Mouse (Mus musculus) embryonic facial prominence, embryonic 12.5 days (tissue): ENCODE results near the gene Eya2. TPM values are rescaled to one million over a fixed set of nuclear protein-coding genes. Genes with fewer than 3 reads are reported as not detected.
A peak's percentile ranks its signal among the peaks of the same experiment; 100 is the strongest.

Experiments
- ATAC-seq: fragments of 200-750 bp; cut with Nextera tagmentation; 2 replicates; pipeline ENCODE4 v1.8.0; 2017; ENCODE audit not compliant: insufficient number of reproducible peaks, insufficient read depth, low FRiP score, low TSS enrichment
- H3K27ac ChIP-seq: fragments of 300-500 bp; sonication (generic); 2 replicates; pipeline ENCODE4 v1.5.1; 2016; ENCODE audit warnings: mild to moderate bottlenecking
- H3K27me3 ChIP-seq: fragments of 300-500 bp; sonication (generic); 2 replicates; pipeline ENCODE4 v1.6.1; 2016; ENCODE audit warnings: mild to moderate bottlenecking, moderate library complexity
- H3K36me3 ChIP-seq: fragments of 300-500 bp; sonication (generic); 2 replicates; pipeline ENCODE4 v1.6.1; 2016; ENCODE audit warnings: mild to moderate bottlenecking
- H3K4me1 ChIP-seq: fragments of 300-500 bp; sonication (generic); 2 replicates; pipeline ENCODE4 v1.6.1; 2016
- H3K4me2 ChIP-seq: fragments of 300-500 bp; sonication (generic); replicated peaks from 2 replicates; pipeline ENCODE4 v1.6.1; 2016; ENCODE audit warnings: mild to moderate bottlenecking, moderate library complexity
- H3K4me3 ChIP-seq: fragments of 300-500 bp; sonication (generic); 2 replicates; pipeline ENCODE4 v1.5.1; 2016; ENCODE audit warnings: mild to moderate bottlenecking
- H3K9ac ChIP-seq: fragments of 300-500 bp; sonication (generic); 2 replicates; pipeline ENCODE4 v1.6.1; 2016; ENCODE audit warnings: mild to moderate bottlenecking, moderate library complexity
- H3K9me3 ChIP-seq: fragments of 300-500 bp; sonication (generic); 2 replicates; pipeline ENCODE4 v1.6.1; 2016; ENCODE audit warnings: mild to moderate bottlenecking, moderate library complexity
- WGBS: fragments of 180-500 bp; shearing (Covaris S2); methylation state at CpG from one replicate; pipeline ENCODE4 v1.1.7; 2016; 5-methylcytosine and 5-hydroxymethylcytosine counted together
- polyA plus RNA-seq: library from polyadenylated mRNA; unstranded; fragments of >200 nt; fragmentation: Nextera tagmentation; extraction: Ambion mirVana; gene quantifications from 2 replicates; pipeline ENCODE4 v1.2.1, GENCODE M21; 2016

Eya2 gene
- polyA plus RNA-seq, 1 experiment from 2014 or later, result 22.5 TPM

DNA sequence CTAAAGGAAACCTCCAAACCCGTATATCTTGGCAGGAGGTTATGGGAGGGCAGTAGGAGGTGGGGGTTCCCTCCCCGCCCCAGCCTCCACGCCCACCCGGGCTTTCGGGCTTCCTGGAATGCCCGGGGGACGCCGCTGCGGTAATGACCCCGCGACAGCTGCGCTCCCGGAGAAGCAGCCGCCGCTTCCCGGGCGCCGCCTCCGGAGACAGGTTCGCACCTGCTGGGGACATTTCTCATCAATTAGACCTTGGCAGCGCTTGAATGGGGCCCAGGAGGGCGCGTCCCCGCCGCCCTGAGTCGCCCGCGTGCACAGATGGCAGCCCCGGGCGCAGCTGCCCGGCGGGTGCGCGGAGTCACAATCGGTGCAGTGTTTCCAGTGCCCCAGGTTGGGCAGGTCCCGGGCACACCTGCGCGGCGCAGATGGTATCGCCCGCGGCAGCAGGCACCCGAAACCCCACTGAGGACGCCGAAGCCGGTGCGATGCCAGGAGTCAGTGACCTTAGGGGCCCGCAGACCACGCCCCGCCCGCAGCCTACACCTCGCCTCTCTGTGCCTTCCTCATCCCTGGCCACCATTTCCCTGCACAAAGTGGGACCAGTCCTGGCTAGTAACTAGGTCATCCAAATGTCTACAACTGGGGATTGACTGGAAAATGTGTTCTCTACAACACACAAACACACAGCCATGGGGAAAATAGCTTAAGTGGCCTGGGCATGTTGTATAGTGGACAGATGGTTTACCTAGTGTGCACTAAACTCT lies 31.4 kb upstream of the Eya2 start:
- peaks cover 28% of the 10 kb centered on the region for H3K27me3 ChIP-seq
- no peaks in the 10 kb centered on the region for H3K36me3 ChIP-seq
- peak; percentile 58; the same call in 1 of the 2 replicates for ATAC-seq
- 2% methylated on average over 52 of the region's 52 CpGs for WGBS
- no peak overlapping the region for H3K27ac ChIP-seq
- H3K9me3 ChIP-seq, result no peaks in the 10 kb centered on the region
- H3K4me3 ChIP-seq, result peak overlapping the region; percentile 32
- peak overlapping the region; percentile 66 for H3K4me2 ChIP-seq
- H3K4me1 ChIP-seq, result peaks cover 37% of the 10 kb centered on the region
- peak overlapping the region; percentile 20; the same call in 1 of the 2 replicates for H3K9ac ChIP-seq

DNA sequence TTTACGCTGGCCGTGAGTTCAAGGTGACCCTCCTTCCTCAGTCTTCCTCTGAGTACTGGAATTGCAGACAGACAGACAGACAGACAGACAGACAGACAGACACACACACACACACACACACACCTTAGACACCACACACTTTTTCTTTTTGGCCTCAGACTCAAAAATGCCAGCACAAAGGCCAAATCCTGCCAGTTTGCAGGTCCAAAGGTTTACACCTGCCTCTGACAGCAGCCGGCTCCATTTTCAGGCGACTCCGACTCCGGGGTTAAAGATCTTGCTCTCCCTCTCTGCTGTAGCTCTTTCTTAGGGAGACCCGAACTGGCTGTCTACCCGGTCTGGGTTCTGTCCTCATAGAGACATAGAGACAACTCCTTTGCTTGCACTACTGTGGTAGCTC lies 30.7 kb upstream of the Eya2 start:
- WGBS, result 53% methylated on average over 8 of the region's 8 CpGs
- H3K9ac ChIP-seq, result no peak overlapping the region
- no peak overlapping the region for H3K4me2 ChIP-seq
- no peak overlapping the region for H3K4me3 ChIP-seq
- H3K27me3 ChIP-seq, result peaks cover 28% of the 10 kb centered on the region
- no peak for ATAC-seq
- peaks cover 34% of the 10 kb centered on the region for H3K4me1 ChIP-seq
- H3K36me3 ChIP-seq, result no peaks in the 10 kb centered on the region
- H3K9me3 ChIP-seq, result no peaks in the 10 kb centered on the region
- H3K27ac ChIP-seq, result no peak overlapping the region

DNA sequence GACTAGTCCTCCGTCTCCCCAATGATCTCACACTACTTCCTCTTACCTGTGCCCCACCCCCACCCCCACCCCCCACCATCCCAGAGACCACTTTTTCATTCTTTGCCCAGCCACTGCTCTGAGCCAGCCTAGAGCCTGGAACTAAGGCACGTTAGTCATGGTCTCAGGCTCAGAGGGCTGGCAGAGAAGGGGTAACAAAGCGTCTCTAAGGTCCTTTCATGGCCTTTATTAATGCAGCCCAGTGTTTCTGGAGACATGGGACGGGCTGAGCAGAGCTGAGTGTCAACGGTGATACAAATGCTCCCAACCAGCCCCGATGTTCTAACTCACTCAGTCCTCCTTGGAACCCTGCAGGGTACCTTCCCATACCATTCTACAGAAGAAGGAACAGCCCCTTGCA lies 30.2 kb upstream of the Eya2 start:
- Histone ChIP-seq H3K4me2 (no peak overlapping the region), H3K4me1 (peaks cover 29% of the 10 kb centered on the region)
- 0 out of 2 replicates have a peak, but pooled peaks have one; percentile 16 for ATAC-seq

GRCm38 (mm10) chr2:165566898-165567297 lies 27.9 kb upstream of the Eya2 start:
- Histone ChIP-seq H3K27me3 (peaks cover 28% of the 10 kb centered on the region), H3K27ac (peak overlapping the region; percentile 66), H3K4me3 (no peak overlapping the region), H3K4me2 (no peak overlapping the region), H3K9me3 (no peaks in the 10 kb centered on the region), H3K36me3 (no peaks in the 10 kb centered on the region), H3K9ac (no peak overlapping the region), H3K4me1 (peaks cover 27% of the 10 kb centered on the region)
- no peak for ATAC-seq
- WGBS, result 71% methylated on average over 6 of the region's 6 CpGs

More for the DNA sequence above, 30.2 kb upstream of the Eya2 start:
- Histone ChIP-seq H3K9me3 (no peaks in the 10 kb centered on the region), H3K27me3 (peaks cover 28% of the 10 kb centered on the region), H3K36me3 (no peaks in the 10 kb centered on the region), H3K4me3 (no peak overlapping the region), H3K9ac (no peak overlapping the region), H3K27ac (peak overlapping the region; percentile 12; the same call in 1 of the 2 replicates)
- WGBS, result 11% methylated on average over 6 of the region's 6 CpGs

DNA sequence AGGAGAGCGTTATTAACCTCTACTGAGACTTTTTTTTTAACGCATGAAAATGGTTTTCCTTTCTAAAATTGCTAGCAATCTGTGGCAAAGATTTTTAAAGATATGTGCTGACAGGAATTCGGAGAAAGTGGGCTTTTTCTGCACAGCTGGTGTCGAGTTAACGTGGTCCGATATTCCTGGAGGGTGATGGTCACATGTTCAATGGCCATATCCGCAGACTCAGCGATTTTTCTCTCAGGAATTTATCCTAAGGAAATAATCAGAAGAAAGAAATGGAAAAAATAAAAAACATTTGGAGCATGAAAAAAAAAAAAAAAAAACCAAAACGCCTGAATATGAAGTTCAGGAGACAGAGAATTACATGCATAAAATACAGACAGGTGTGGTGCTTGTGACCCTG lies 27.0 kb upstream of the Eya2 start:
- Histone ChIP-seq H3K4me2 (no peak overlapping the region), H3K27ac (peak overlapping the region; percentile 66; the same call in 1 of the 2 replicates), H3K27me3 (peaks cover 24% of the 10 kb centered on the region), H3K9ac (no peak overlapping the region), H3K4me1 (peaks cover 27% of the 10 kb centered on the region), H3K9me3 (no peaks in the 10 kb centered on the region), H3K4me3 (no peak overlapping the region), H3K36me3 (no peaks in the 10 kb centered on the region)
- 38% methylated on average over 9 of the region's 9 CpGs for WGBS
- ATAC-seq, result no peak

- no peak overlapping the region for H3K9ac ChIP-seq
- peaks cover 17% of the 10 kb centered on the region for H3K27me3 ChIP-seq
- no peak for ATAC-seq
- no peak overlapping the region for H3K4me3 ChIP-seq
- no peaks in the 10 kb centered on the region for H3K36me3 ChIP-seq
- H3K4me1 ChIP-seq, result peaks cover 17% of the 10 kb centered on the region; the same call in 1 of the 2 replicates
- no peak overlapping the region for H3K27ac ChIP-seq
- no peak overlapping the region for H3K4me2 ChIP-seq
- H3K9me3 ChIP-seq, result no peaks in the 10 kb centered on the region
- 54% methylated on average over 6 of the region's 6 CpGs for WGBS
Observed at GRCm38 (mm10) chr2:165568911-165569310, 25.9 kb upstream of the Eya2 start.

- Histone ChIP-seq H3K9ac (no peak overlapping the region), H3K27me3 (no peaks in the 10 kb centered on the region), H3K36me3 (no peaks in the 10 kb centered on the region), H3K27ac (peak overlapping the region; percentile 57; the same call in 1 of the 2 replicates), H3K4me1 (peaks cover 17% of the 10 kb centered on the region; the same call in 1 of the 2 replicates), H3K9me3 (no peaks in the 10 kb centered on the region), H3K4me2 (no peak overlapping the region), H3K4me3 (no peak overlapping the region)
- WGBS, result 15% methylated on average over 4 of the region's 4 CpGs
- ATAC-seq, result peak; percentile 29; the same call in 1 of the 2 replicates
Observed at GRCm38 (mm10) chr2:165571216-165571778, 23.5 kb upstream of the Eya2 start.

DNA sequence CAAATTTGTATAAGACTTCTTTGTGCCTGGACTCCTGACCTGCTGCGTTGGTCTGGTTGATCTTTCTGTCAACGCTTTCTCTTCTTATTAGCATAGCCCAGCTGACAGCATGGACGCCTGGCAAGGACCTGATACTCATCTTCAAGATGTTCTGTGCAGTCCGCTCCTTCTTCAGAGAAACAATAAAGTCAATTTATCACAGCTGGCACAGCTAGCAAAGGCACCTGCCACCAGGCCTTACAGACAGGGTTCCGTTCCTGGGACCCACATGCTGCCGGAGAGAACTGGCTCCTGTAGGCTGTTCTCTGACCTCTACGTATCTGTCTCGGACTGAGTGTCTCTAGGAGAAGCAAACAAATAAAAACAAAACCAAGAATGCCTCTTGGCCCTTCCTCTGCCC lies 11.8 kb upstream of the Eya2 start:
- Histone ChIP-seq H3K4me3 (no peak overlapping the region), H3K4me2 (no peak overlapping the region), H3K9ac (no peak overlapping the region), H3K27ac (no peak overlapping the region), H3K4me1 (peaks cover 22% of the 10 kb centered on the region), H3K9me3 (no peaks in the 10 kb centered on the region), H3K36me3 (no peaks in the 10 kb centered on the region), H3K27me3 (0 out of 2 replicates have a peak, but pooled peaks cover 6% of the 10 kb centered on the region)
- no peak for ATAC-seq
- WGBS, result 73% methylated on average over 8 of the region's 8 CpGs

DNA sequence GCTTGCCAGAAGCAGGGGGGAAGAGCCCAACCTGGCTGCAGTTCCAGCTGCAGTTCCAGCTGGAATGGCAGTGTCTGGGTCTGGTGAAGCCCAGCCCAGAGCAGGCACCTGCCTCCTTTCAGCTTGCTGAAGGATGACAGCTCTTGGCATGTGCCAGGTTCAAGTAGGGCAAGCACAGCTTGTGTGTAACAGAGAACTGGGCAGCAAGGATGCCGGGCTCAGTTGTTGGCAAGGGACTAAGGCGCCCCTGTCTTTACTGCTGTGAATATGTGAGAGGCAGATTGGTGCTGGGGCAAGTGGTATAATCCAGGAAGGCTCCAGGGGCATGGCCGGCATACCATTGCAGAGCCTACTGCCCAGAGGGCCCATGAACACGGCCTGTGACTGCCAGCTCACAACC lies 11.3 kb upstream of the Eya2 start:
- ATAC-seq, result no peak
- Histone ChIP-seq H3K36me3 (no peaks in the 10 kb centered on the region), H3K4me3 (no peak overlapping the region), H3K9me3 (no peaks in the 10 kb centered on the region), H3K4me2 (no peak overlapping the region), H3K27me3 (0 out of 2 replicates have a peak, but pooled peaks cover 6% of the 10 kb centered on the region), H3K27ac (peak overlapping the region; percentile 4; the same call in 1 of the 2 replicates), H3K4me1 (peaks cover 22% of the 10 kb centered on the region), H3K9ac (no peak overlapping the region)
- WGBS, result 55% methylated on average over 4 of the region's 4 CpGs

GRCm38 (mm10) chr2:165584563-165584962 lies 10.3 kb upstream of the Eya2 start:
- no peak for ATAC-seq
- peaks cover 22% of the 10 kb centered on the region for H3K4me1 ChIP-seq
- H3K9me3 ChIP-seq, result no peaks in the 10 kb centered on the region
- H3K9ac ChIP-seq, result no peak overlapping the region
- WGBS, result 26% methylated on average over 3 of the region's 3 CpGs
- H3K4me2 ChIP-seq, result no peak overlapping the region
- H3K27me3 ChIP-seq, result 0 out of 2 replicates have a peak, but pooled peaks cover 6% of the 10 kb centered on the region
- H3K36me3 ChIP-seq, result no peaks in the 10 kb centered on the region
- H3K4me3 ChIP-seq, result no peak overlapping the region
- peak overlapping the region; percentile 4; the same call in 1 of the 2 replicates for H3K27ac ChIP-seq

GRCm38 (mm10) chr2:165590742-165591141 lies 4.1 kb upstream of the Eya2 start:
- Histone ChIP-seq H3K9me3 (no peaks in the 10 kb centered on the region), H3K4me2 (no peak overlapping the region), H3K4me1 (no peaks in the 10 kb centered on the region; the same call in 1 of the 2 replicates), H3K36me3 (no peaks in the 10 kb centered on the region), H3K4me3 (no peak overlapping the region), H3K27ac (no peak overlapping the region), H3K9ac (no peak overlapping the region), H3K27me3 (peaks cover 18% of the 10 kb centered on the region)
- 76% methylated on average over 16 of the region's 16 CpGs for WGBS
- ATAC-seq, result no peak

- H3K27ac ChIP-seq, result no peak overlapping the region
- 0 out of 2 replicates have a peak overlapping the region, but pooled peaks have one; percentile 95 for H3K4me2 ChIP-seq
- H3K9ac ChIP-seq, result no peak overlapping the region
- 89% methylated on average over 2 of the region's 2 CpGs for WGBS
- H3K4me3 ChIP-seq, result no peak overlapping the region
- H3K27me3 ChIP-seq, result peaks cover 18% of the 10 kb centered on the region
- no peaks in the 10 kb centered on the region for H3K9me3 ChIP-seq
- H3K36me3 ChIP-seq, result no peaks in the 10 kb centered on the region
- peaks cover 18% of the 10 kb centered on the region for H3K4me1 ChIP-seq
- no peak for ATAC-seq
Observed at GRCm38 (mm10) chr2:165593763-165594162, 1.1 kb upstream of the Eya2 start.
